Mouse (Mus musculus): ENCODE measurements at regions not wholly inside any gene's neighbourhood (a gene's known extent, or its start where the extent isn't known, plus 50 kb on each side); places are given as distances from the start of the nearest gene placed in this dataset.
A peak's percentile ranks its signal among the peaks of the same experiment; 100 is the strongest.

DNA sequence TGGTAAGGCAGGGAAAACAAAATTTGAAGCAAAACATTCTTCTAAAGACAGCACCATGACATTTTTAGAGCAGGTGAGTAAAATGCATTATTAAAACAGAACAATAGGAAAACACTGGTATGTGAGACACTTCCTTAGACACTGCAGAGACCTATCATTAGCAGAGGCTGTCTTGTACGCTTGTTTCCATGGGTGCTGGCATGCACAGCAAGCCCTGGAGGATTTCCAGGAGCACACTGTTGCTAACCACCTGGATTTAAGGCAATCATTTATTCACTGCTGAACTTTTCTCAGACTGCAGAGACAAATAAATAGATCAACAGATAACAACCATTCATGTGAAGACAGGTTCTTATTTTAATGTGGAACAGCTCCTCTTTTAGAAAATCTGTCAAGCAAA, 127.7 kb downstream of the Pros1 start:
- DNase-seq (ENCODE audit: low spot score) = no peak

DNA sequence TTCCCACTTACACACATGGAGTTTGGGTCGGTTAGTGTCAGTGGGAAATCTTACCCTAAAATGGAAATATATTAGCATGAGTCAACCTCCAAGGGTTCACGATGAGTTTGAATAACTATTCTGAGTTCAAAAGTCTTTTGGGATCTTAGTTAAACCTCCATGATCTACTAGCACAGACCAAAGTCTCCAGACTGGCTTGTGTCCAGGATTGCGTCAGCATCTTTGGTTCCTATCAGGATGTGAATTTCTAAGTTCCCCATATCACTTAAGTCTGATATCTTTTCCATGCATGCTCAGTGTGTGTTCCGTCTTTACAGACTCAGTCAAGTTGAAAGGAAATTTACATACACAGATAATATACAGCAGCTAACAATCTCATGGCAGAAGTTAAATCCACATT, 128.5 kb downstream of the Pros1 start:
- DNase-seq (ENCODE audit: low spot score) = no peak

DNA sequence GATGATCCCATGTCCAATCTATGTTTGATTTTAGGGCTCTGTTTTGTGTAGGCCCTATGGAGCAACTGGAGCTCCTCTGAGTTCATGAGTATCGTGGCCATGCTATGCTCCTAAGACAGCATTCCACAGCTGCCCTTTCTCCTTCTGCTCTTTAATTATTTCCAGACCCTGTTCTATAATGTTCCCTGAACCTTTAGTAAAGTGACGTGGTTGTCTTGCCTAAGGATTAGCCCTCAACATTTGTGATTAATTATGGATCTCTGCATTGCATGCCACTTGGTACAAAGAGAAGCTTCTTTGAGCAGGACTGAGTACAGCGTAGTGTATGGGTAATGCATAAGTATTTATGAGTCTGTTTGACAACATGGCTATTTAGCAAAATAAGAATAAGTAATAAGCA, 141.4 kb downstream of the Pros1 start:
- no peak for DNase-seq (ENCODE audit: low spot score)

DNA sequence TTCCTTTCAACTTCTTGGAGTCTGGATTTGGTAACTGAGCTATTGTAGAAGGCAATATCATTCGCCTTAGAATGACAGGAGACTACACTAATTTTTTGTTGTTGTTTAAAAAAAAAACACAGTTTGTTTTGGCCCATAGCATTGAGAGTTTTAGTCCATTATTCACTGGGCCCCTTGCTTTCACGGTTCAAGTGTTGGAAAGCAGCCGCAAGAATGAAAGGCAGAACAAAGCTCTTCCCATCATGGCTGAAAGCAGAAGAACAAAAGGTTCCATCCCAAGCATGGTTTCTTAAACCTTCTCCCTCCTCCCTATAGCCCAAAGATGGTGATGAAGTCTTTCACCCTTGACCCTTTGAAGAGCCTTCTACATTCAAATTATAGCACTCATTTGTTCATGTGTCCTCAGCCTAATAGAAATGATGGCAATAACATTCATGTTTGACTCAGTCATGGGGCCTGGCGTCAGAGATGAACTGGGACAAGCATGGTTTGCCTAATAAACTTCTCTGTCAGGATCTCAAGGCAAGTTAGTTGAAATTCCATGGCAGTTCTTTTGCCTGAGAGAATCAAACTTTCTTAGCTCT, 157.1 kb downstream of the Pros1 start:
- DNase-seq (ENCODE audit: low spot score) = no peak

DNA sequence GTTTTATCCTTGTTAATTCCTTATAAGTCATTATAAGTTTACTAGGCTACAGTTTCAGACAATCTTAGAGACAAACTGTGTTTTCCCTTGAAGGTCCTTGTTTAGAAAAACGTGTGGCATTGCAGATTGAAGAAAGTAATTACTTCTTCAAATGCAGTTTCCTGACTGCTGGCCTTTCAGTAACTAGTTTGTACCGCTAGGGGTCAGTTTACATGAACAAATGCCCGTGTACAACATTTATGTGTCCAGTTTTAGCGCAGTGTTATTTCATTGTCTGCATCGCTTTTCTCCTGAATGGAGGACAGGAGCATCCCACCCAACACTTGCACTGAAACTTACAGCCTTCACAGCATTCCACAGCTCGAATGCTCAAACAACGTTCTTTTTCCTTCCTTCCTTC, 160.3 kb downstream of the Pros1 start:
- DNase-seq (ENCODE audit: low spot score) = no peak

- no peak for DNase-seq (ENCODE audit: low spot score)
Measured at GRCm38 (mm10) chr16:63016144-63016543, 162.0 kb downstream of the Pros1 start.

DNA sequence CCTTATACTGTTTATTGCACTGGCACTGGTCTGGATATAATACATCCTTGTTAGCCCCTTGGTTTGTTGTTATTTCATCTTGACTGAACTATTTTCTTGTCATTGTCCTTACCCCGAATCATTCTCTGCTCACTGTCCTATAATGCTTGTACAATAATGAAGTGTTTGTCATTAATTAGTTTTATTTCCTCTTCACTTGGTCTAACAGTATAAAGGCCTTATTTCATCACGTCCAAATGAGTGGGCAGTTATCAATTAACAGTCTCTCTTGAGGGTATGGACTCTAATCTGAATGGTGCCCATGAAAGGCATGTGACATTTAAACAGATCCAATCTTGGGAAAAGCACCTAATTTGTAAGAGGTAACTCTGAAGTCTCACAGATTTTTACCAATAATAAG, 162.6 kb downstream of the Pros1 start:
- DNase-seq (ENCODE audit: low spot score) = no peak

DNA sequence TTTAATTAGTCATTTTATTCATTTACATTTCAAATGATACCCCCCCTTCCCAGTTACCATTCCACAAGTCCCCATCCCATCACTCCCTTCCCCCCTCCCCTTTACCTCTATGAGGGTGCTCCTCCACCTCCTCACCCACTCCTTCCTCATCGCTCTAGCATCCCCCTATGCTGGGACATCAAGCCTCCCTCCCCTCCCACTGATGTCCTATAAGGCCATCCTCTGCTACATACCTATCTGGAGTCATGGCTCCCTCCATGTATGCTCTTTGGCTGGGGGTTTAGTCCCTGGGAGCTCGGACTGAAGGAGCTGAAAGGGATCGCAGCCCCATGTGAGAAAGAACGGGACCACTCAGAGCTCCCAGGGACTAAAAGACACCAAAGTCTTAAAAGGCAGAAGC, 176.3 kb downstream of the Pros1 start:
- DNase-seq (ENCODE audit: low spot score) = no peak

DNA sequence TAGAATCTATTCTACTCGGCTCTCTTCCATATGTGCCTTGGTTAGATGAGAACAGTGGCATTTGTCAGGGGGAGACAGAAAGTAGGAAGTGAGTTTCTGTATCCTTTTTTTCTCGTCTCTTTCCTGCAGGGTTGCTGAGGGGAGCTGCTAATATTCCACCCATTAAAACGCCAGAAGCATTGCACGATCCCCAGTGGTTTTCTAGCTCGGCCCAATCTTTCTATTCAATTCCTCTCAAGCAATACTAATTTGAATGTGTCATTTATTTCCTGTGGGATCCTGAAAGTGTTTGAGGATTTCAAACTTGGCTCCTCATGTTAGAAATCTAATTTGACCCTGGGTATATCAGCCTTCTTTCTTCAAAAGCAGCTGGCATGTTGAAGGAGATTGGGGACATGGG, 176.9 kb downstream of the Pros1 start:
- no peak for DNase-seq (ENCODE audit: low spot score)

DNA sequence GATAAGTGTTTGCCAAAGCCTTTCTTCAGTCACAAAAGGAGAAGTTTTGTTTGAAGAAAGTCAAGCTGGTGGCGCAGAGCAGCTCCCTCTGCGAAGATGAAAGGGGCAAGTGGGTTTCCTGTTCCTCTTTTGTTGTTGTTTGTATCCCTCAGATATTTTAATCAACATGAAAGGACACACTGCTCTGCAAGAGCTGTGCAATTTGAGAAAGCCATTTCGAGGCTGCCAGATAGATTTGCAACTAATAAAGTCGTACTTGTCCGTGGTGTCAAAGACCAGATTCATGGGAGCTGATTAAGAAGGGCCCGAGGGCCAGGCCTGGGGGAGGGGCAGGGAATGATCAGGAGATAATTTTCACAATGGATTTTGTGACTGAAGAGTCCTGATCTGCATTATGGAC, 177.7 kb downstream of the Pros1 start:
- DNase-seq (ENCODE audit: low spot score) = no peak

GRCm38 (mm10) chr16:63049100-63049499, 195.0 kb downstream of the Pros1 start:
- no peak for DNase-seq (ENCODE audit: low spot score)

DNA sequence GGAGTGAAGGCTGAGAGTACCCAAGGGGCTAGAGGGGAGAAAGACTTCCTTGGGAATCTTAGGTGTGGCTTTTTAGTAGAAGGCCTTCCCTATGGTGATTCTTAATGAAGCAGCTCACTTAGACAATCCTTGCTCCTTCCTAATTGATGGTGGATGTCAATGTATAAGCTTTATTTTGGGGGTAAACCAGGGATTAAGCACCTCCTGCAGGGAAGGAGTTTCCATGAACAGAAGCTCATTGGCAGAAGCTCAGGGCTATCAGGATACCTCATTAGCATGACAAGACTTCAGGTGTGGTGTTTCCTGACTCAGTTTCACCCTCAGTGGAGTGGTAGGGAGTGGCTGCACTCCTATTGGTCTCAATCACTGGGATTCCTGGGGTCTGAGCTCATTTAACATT, 208.8 kb downstream of the Pros1 start:
- DNase-seq (ENCODE audit: low spot score) = no peak

DNA sequence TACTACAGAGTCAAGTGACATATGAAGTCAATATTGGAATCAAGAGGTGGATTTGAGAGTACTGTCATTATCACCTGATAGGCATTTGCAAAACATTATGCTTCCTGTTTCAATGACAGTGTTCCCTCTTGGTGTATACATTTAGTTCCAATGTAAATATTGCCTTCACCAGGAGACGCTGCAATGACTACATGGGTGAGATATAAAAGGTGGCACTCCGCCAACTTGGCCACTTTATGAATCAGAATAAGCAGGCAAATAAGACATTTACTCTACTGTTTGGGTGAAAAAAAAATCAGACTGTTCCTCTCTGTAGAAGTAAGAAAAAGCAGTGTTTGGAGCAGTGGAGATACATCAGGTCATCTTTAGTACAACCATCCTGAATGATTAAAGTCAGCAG, 215.9 kb downstream of the Pros1 start:
- DNase-seq (ENCODE audit: low spot score) = no peak

DNA sequence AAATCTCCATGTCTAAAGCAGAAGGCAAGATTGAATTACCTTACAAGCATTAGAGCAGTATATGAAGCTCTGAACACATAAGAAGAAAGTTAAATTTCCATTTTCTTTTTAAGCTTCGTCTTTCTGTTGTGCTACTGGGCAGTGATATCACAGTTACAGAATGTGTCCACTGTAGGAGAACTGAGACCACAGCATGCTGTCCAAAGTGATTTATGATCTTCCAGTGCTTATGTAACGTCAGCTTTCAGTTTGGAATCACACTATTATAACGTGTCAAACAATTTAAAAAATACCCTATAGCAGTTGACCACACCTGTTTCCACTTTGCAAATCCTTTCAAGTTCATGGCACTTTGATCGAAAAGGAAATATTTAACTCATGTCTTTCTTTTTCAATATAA, 221.7 kb downstream of the Pros1 start:
- DNase-seq (ENCODE audit: low spot score) = no peak

DNA sequence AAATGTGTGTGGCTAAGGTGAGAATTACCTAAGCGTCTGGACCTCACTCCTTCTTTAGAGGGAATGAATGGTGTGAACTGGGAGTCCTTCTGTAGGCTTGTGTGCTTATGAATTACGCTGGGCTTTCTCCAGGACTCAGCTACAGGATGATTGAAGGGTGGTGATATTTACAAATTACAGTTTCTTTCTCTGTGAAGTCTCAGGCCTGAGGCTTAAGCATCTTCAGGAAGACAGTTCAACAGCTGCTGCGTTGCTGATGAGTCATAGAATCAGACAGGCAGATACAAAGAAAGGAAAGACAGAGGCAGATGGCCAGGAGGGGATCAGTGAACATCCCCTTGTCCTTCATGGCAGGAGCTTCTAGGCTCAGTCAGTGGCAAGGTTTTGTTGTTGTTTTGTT, 227.3 kb downstream of the Pros1 start:
- no peak for DNase-seq (ENCODE audit: low spot score)

GRCm38 (mm10) chr16:63083256-63083655, 229.1 kb downstream of the Pros1 start:
- no peak for DNase-seq (ENCODE audit: low spot score)

GRCm38 (mm10) chr16:63084021-63084756, 230.1 kb downstream of the Pros1 start:
- no peak for DNase-seq (ENCODE audit: low spot score)

GRCm38 (mm10) chr16:63086086-63086796, 232.1 kb downstream of the Pros1 start:
- DNase-seq (ENCODE audit: low spot score) = no peak

DNA sequence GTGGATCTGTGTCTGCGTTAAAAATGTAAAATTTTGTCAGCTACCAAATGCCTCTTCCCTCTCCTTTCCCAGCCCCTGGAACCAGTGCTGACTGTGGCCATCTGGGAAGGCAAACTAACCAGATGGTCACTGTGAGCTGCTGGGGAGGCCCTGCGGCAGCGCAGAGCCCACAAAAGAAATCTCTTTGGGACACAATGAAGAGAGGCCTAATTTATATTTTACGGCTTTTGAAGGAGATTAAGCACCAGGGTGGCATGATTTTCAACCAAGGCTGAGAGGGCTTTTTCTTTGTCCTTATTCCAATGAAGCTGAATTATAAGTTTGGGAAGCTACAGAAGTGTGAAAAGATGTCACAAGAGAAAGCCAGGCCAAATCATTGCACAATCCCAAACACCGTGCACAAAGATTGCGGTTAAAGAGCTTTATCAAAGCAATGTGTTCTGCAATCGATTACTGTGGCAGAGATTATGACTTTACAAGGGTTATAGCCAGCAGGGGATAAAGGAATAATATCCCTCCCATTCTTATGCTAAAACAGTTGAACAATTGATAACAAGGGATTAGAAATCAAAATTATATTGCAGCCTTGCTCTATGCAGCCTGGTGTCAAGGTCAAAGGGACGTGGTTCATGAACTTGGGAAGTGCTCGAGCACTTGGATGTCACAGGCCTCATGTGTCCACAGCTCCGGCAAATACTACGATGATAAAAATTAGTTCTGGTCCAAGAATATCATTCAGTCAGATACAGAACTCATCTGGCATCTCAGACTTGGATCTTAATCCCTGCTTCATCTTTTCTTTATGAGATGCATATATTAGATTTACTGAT, 237.6 kb downstream of the Pros1 start:
- no peak for DNase-seq (ENCODE audit: low spot score)

GRCm38 (mm10) chr16:63094126-63094840, 240.2 kb downstream of the Pros1 start:
- peak; percentile 19 for DNase-seq (ENCODE audit: low spot score)

- DNase-seq (ENCODE audit: low spot score) = no peak
Measured at GRCm38 (mm10) chr16:63102362-63102761, 248.3 kb downstream of the Pros1 start.

DNA sequence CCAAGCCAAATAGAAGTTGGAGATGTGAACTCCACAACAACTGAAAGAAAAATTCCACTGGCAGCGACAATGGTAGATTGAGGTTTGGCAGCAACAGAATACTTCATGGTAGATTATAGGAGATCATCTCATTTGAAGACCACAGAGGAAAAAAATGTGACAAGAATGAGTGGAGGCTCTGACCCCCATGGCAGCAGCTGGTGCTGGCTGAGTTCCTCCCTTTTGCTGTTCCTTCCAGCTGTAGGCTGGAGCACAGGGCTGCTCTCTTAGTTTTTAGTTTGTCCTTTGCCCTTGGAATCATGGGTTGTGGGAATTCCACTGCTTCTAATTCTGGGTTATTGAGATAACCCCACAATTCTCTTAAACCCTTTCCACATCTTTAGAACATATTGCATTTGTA, 248.8 kb downstream of the Pros1 start:
- no peak for DNase-seq (ENCODE audit: low spot score)

Data from ovary, adult 18-20 months (tissue).